Mouse (Mus musculus) limb, embryonic 15.5 days (tissue): Measurements from ENCODE around the gene Nmur1. TPM values are rescaled to one million over a fixed set of nuclear protein-coding genes. Genes with fewer than 3 reads are reported as not detected.
A peak's percentile ranks its signal among the peaks of the same experiment; 100 is the strongest.

Source experiments
- ATAC-seq: fragments of 200-750 bp; cut with Nextera tagmentation; 2 replicates; pipeline ENCODE4 v1.8.0; 2017; ENCODE audit warnings: low read depth, moderate TSS enrichment; ENCODE audit not compliant: insufficient number of reproducible peaks, low FRiP score, low TSS enrichment
- H3K27ac ChIP-seq: fragments of 300-500 bp; sonication (generic); 2 replicates; pipeline ENCODE4 v1.5.1; 2015; ENCODE audit warnings: moderate library complexity, mild to moderate bottlenecking, inconsistent platforms
- H3K27me3 ChIP-seq: fragments of 300-500 bp; sonication (generic); 2 replicates; pipeline ENCODE4 v1.6.1; 2015; ENCODE audit warnings: inconsistent platforms
- H3K36me3 ChIP-seq: fragments of 300-500 bp; sonication (generic); 2 replicates; pipeline ENCODE4 v1.6.1; 2015; ENCODE audit warnings: inconsistent platforms
- H3K4me1 ChIP-seq: fragments of 300-500 bp; sonication (generic); 2 replicates; pipeline ENCODE4 v1.6.1; 2015; ENCODE audit warnings: inconsistent platforms
- H3K4me2 ChIP-seq: fragments of 300-500 bp; sonication (generic); 2 replicates; pipeline ENCODE4 v1.6.1; 2015; ENCODE audit warnings: mild to moderate bottlenecking, inconsistent platforms
- H3K4me3 ChIP-seq: fragments of 300-500 bp; sonication (generic); 2 replicates; pipeline ENCODE4 v1.5.1; 2015; ENCODE audit warnings: mild to moderate bottlenecking, inconsistent platforms
- H3K9ac ChIP-seq: fragments of 300-500 bp; sonication (generic); 2 replicates; pipeline ENCODE4 v1.6.1; 2015; ENCODE audit warnings: inconsistent platforms
- H3K9me3 ChIP-seq: fragments of 300-500 bp; sonication (generic); 2 replicates; pipeline ENCODE4 v1.6.1; 2016; ENCODE audit warnings: inconsistent platforms
- WGBS: fragments of 180-500 bp; shearing (Covaris S2); methylation state at CpG from one replicate; pipeline ENCODE4 v1.1.7; 2015; 5-methylcytosine and 5-hydroxymethylcytosine counted together
- polyA plus RNA-seq: library from polyadenylated mRNA; unstranded; fragments of >200 nt; fragmentation: Nextera tagmentation; extraction: Ambion mirVana; gene quantifications from 2 replicates; pipeline ENCODE4 v1.2.1, GENCODE M21; 2015

The Nmur1 gene
- polyA plus RNA-seq, 1 experiment from 2014 or later = not detected

DNA sequence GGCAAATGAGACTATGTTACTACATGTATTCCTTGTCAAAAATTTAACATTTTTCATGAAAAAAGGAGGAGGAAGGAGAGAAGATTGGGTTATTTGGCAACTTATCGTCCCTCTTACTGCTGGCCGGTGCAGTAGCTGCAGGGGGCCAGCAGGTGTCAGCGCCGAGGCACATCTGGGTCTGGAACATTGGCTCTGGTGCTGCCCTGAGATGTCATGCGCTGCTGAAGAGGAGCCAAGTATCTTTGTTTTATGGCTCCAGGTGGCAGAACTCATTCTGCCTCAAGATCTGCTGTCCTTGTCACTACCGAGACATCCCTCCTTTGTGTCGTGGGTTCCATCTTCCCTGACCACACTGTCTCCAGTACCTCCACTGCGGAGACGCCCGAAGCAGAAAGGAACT, 54.0 kb downstream of the Nmur1 start:
- Histone ChIP-seq H3K9ac (no peak overlapping the region), H3K4me3 (no peak overlapping the region), H3K4me2 (no peak overlapping the region), H3K27ac (no peak overlapping the region), H3K36me3 (no peaks in the 10 kb centered on the region), H3K9me3 (no peaks in the 10 kb centered on the region), H3K4me1 (no peaks in the 10 kb centered on the region), H3K27me3 (no peaks in the 10 kb centered on the region)
- WGBS = 44% methylated on average over 10 of the region's 10 CpGs
- no peak for ATAC-seq

DNA sequence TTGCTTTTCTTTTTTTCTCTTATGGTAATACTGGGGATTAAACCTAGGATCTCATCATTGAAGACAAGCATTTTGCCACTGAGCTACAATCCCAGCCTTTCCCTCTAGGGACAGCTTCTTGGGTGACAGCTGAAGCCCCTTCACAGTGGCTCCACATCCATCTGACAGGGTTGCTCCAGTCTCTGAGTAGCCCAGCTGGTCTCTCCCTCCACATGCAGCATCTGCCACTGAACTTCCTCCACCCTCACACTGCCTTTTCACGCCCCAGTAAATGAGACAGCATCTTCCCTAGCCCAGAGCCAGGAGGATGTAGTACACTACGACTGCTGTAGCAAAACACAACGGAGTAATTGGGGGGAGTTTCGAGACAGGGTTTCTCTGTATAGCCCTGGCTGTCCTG, 57.9 kb downstream of the Nmur1 start:
- no peak overlapping the region for H3K9ac ChIP-seq
- H3K36me3 ChIP-seq = no peaks in the 10 kb centered on the region
- H3K27me3 ChIP-seq = no peaks in the 10 kb centered on the region
- ATAC-seq = no peak
- H3K4me3 ChIP-seq = no peak overlapping the region
- 76% methylated on average over 4 of the region's 4 CpGs for WGBS
- no peaks in the 10 kb centered on the region for H3K4me1 ChIP-seq
- no peak overlapping the region for H3K27ac ChIP-seq
- no peaks in the 10 kb centered on the region for H3K9me3 ChIP-seq
- H3K4me2 ChIP-seq = no peak overlapping the region

DNA sequence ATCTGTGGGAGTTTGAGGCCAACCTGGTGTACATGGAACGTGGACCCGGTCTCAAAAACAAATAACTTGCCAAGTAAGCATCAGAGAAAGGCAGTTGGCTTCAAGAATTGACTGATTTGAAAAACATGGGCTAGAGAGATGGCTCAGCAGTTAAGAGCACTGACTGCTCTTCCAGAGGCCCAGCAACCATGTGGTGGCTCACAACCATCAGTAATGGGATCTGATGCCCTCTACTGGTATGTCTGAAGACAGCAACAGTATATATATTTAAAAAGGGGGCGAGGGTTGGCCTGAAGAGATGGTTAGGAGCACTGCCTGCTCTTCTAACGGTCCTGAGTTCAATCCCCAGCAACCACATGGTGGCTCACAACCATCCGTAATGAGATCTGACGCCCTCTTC, 62.4 kb downstream of the Nmur1 start:
- Histone ChIP-seq H3K27me3 (no peaks in the 10 kb centered on the region), H3K27ac (no peak overlapping the region), H3K9ac (no peak overlapping the region), H3K4me2 (no peak overlapping the region), H3K4me1 (peaks cover 8% of the 10 kb centered on the region), H3K36me3 (no peaks in the 10 kb centered on the region), H3K9me3 (no peaks in the 10 kb centered on the region), H3K4me3 (no peak overlapping the region)
- WGBS = 22% methylated on average over 6 of the region's 6 CpGs
- no peak for ATAC-seq

DNA sequence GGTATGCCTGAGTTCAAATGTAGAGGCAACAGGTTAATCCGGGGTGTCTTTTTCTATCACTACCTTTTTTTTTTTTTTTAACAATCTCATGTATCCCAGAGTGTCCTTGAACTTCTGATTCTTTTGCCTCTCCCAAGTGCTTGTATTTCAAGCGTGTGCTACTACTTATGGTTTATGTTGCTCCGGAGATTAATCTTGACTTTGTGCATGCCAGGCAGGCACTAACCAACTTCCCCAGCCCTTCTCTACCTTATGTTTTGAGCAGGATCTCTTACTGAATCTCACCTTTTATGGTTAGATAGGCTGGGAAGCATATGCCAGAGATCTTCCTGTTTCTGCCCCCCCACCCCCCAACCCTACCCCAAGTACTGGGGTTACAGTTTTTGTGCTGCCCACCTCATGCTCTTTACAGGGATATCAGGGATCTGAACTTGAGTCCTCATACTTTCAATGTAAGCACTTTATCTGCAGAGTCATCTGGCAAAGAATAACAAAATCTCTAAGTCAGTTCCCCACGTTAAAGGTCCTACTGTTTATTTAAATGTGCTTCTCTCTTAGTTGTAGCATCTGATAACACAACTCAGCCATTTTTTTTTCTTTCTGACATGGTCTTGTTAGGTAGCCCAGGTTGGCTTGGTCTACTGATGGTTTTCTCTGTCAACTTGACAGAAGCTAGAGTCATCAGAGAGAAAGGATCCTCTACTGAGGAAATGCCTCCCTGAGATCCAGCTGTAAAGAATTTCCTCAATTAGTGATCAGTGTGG, 64.0 kb downstream of the Nmur1 start:
- no peak overlapping the region for H3K27ac ChIP-seq
- peaks cover 16% of the 10 kb centered on the region for H3K4me1 ChIP-seq
- no peaks in the 10 kb centered on the region for H3K27me3 ChIP-seq
- peaks cover 6% of the 10 kb centered on the region for H3K36me3 ChIP-seq
- no peak overlapping the region for H3K4me3 ChIP-seq
- no peak for ATAC-seq
- WGBS = 89% methylated on average over 4 of the region's 4 CpGs
- no peak overlapping the region for H3K9ac ChIP-seq
- no peak overlapping the region for H3K4me2 ChIP-seq
- no peaks in the 10 kb centered on the region for H3K9me3 ChIP-seq

DNA sequence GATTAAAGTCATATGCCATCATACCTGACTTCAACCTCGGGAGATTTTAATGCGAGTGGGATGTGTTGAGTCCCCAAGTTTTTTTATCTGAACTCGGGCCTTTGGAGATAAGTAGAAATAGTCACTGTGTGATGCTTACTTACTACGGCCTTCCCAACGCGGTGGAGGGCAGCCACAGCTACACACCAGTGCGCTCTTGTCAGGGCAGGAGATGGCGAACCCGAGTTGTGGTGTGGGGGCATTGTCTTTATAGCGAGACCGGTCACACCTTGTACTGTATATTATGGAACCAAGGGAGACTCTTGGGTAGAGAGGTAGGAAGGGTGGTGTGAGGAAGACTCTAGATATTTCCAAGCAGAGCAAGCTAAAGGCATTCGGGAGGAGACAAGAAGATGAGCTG, 65.6 kb downstream of the Nmur1 start:
- Histone ChIP-seq H3K4me2 (peak overlapping the region; percentile 57), H3K4me1 (peaks cover 19% of the 10 kb centered on the region), H3K9ac (peak overlapping the region; percentile 82), H3K27ac (peak overlapping the region; percentile 88; the same call in 1 of the 2 replicates), H3K4me3 (peak overlapping the region; percentile 80), H3K36me3 (peaks cover 21% of the 10 kb centered on the region), H3K27me3 (no peaks in the 10 kb centered on the region), H3K9me3 (no peaks in the 10 kb centered on the region)
- ATAC-seq = no peak
- 17% methylated on average over 12 of the region's 12 CpGs for WGBS

DNA sequence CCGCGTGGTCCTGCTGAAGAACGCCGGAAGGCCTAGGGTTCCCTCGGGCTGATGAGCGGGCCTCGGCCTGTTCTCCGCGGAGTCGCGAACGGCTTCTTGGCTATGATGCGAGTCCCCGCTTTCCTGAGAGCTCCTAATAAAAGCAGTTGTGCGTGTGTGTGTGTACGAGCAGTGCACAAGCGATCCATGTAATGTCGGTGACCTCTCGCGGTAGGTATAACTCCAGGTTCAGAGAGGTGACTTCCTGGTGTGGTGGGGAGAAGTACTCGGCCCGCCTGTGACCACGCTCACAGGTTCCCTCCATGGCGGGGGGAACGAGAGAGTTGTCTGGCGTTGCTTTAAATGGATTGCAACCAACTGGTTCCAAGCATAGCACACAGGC, 66.2 kb downstream of the Nmur1 start:
- H3K9me3 ChIP-seq = no peaks in the 10 kb centered on the region
- peaks cover 19% of the 10 kb centered on the region for H3K4me1 ChIP-seq
- WGBS = under 1% methylated on average over 26 of the region's 26 CpGs
- H3K4me3 ChIP-seq = peak overlapping the region; percentile 80
- H3K36me3 ChIP-seq = peaks cover 27% of the 10 kb centered on the region
- ATAC-seq = peak; percentile 2; the same call in 1 of the 2 replicates
- H3K4me2 ChIP-seq = peak overlapping the region; percentile 57
- H3K27me3 ChIP-seq = no peaks in the 10 kb centered on the region
- H3K9ac ChIP-seq = peak overlapping the region; percentile 82
- H3K27ac ChIP-seq = peak overlapping the region; percentile 88

DNA sequence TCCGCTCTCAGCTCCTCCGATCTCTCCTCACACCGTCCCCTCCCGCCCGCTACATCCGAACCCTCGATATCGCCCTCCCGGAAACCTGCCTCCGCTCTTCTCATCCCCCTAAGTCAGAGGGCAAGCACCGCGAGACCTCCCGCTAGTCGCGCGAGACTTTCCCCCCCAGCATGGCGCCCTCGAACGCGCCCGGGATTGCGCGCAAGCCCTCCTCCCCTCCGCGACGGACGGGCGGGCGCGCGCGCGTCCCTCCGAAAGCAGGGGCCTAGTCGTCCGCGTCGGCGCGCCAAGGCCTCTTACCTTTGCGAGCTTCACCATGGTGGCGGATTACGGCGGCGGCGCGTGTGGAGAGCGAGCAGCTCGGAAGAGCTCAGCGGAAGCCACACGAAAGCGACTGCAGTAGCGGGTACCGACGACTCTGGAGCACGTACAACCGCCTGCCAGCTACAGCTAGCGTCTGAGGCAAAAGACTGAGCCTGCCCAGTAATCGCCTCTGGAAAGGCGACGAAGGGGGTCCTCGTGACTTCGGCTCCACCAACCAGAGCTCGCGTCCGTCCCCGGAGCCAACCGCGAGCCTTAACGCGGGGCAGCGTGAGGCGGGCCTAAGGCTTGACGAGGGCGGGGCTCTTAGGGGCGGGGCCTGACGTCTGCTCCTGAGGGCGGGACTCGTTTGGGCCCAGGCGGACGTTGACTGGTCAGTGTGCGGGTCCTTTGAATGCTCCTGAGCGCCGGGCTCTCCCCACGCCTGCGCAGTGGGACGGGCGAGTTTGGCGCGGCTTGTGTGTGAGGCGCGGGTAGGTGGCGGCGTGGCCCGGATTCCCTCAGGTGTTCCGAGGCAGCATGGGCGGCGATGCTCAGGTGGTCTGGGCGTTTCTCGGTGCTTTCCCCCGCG, 66.9 kb downstream of the Nmur1 start, which contains the start of gene Ncl:
Gene Ncl, minus strand, starts transcription at position 495 of the 892 bp plus-strand sequence.
- WGBS = under 1% methylated on average over 102 of the region's 102 CpGs
- Histone ChIP-seq H3K4me3 (peak within 1 kb of the TSS; percentile 80), H3K4me2 (peak within 1 kb of the TSS; percentile 80), H3K9ac (peak within 1 kb of the TSS; percentile 82), H3K27ac (peak within 1 kb of the TSS; percentile 99), H3K4me1 (peaks cover 19% of the 10 kb centered on the region), H3K9me3 (no peaks in the 10 kb centered on the region), H3K27me3 (no peaks in the 10 kb centered on the region), H3K36me3 (peaks cover 34% of the 10 kb centered on the region)
- ATAC-seq = peak; percentile 98

DNA sequence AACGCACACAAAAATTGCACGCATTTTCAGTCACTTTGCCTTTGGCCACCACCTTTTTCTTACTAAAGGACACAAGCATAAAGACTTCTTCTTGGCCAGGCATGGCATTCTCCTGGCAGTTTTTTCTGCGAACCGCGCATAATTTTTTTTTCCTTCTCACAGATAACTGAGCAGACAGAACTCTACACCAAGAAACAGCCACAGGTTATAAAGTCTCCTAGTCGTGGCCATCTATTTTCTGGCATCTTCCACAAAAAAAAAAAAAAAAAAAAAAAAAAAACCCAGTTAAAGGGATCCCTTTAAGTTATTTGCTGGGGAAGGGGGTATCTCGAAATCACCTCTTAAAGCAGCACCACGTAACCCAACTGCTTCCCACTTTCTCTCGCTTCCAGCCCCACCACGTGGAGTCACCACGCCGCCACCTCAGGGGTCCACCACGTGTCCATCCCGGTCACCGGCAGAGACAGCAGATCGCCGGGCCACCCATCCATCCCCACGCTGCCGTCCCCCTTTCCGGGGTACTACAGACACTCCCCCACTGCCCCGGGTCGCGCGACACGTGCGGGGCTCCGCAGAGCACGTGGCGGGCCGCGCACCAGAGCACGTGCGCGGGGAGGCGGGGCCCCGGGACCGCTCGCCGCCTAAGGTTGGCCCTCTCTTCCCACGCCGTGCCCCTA, 67.7 kb downstream of the Nmur1 start:
- H3K4me3 ChIP-seq = peak overlapping the region; percentile 80
- H3K4me2 ChIP-seq = peak overlapping the region; percentile 80
- peaks cover 19% of the 10 kb centered on the region for H3K4me1 ChIP-seq
- no peak; the same call in 1 of the 2 replicates for ATAC-seq
- H3K27me3 ChIP-seq = no peaks in the 10 kb centered on the region
- WGBS = under 1% methylated on average over 41 of the region's 41 CpGs
- no peaks in the 10 kb centered on the region for H3K9me3 ChIP-seq
- peak overlapping the region; percentile 77 for H3K9ac ChIP-seq
- H3K36me3 ChIP-seq = peaks cover 42% of the 10 kb centered on the region
- peak overlapping the region; percentile 99 for H3K27ac ChIP-seq

DNA sequence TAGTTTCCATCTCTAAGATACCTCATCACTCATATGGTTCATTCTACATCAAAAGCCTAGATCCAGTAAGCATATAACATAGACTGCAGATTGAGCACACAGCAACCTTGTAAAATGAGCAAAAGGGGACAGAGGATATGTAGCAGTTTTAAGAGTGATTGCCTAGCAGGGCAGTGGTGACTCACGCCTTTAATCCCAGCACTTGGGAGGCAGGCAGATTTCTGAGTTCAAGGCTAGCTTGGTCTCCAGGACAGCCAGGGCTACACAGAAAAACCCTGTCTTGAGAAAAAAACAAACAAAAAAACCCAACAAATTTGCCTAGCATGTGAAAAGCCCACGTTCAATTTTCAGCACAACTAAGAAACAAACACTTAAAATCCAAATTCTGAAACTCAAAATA, 71.8 kb downstream of the Nmur1 start:
- H3K27me3 ChIP-seq = no peaks in the 10 kb centered on the region
- 82% methylated on average over 2 of the region's 2 CpGs for WGBS
- H3K9ac ChIP-seq = no peak overlapping the region
- no peak overlapping the region for H3K4me2 ChIP-seq
- no peaks in the 10 kb centered on the region for H3K9me3 ChIP-seq
- H3K4me1 ChIP-seq = peaks cover 11% of the 10 kb centered on the region
- H3K4me3 ChIP-seq = no peak overlapping the region
- ATAC-seq = no peak
- peaks cover 81% of the 10 kb centered on the region for H3K36me3 ChIP-seq
- H3K27ac ChIP-seq = no peak overlapping the region

DNA sequence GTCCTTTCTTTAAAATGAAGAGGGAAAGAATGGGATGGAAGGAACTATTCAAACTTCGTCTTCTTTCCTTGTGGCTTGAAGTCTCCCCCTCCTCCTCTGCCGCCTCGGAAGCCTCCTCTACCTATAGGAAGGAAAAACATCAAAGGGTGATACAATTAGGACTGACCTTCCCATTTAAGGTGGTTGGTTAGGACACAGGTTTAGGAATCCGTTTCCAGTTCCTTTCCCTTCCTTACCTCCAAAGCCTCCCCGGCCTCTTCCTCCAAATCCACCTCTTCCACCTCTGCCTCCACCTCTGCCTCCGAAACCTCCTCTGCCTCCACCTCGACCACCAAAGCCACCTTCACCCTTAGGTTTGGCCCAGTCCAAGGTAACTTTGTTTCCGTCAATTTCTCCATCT, 75.5 kb downstream of the Nmur1 start:
- Histone ChIP-seq H3K4me3 (no peak overlapping the region), H3K4me2 (no peak overlapping the region), H3K9ac (no peak overlapping the region), H3K4me1 (no peaks in the 10 kb centered on the region), H3K36me3 (peaks cover 90% of the 10 kb centered on the region), H3K9me3 (no peaks in the 10 kb centered on the region), H3K27me3 (no peaks in the 10 kb centered on the region), H3K27ac (no peak overlapping the region)
- WGBS = 81% methylated on average over 8 of the region's 8 CpGs
- no peak for ATAC-seq

DNA sequence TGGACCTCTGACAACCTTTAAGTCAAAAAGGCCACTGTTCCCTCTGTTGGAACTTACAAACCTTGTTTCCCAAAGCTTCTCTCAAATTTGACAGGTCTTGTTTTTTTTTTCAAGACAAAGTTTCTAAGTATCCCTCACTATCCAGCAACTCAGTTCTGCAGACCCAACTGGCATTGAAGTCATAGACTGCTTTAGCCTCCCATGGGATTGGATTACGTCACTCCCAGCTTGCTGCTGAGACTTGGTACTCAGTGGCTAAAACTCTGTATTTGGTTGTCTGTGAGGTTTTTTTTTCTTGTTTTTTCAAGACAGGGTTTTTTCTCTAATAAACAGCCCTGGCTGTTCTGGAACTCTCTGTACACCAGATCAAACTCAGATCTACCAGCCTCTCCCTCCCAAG, 76.3 kb downstream of the Nmur1 start:
- Histone ChIP-seq H3K4me1 (no peaks in the 10 kb centered on the region), H3K36me3 (peaks cover 85% of the 10 kb centered on the region), H3K27ac (no peak overlapping the region), H3K9me3 (no peaks in the 10 kb centered on the region), H3K27me3 (no peaks in the 10 kb centered on the region), H3K9ac (no peak overlapping the region), H3K4me3 (no peak overlapping the region), H3K4me2 (no peak overlapping the region)
- WGBS = 80% methylated on average over 1 of the region's 1 CpGs
- ATAC-seq = no peak
